Mouse (Mus musculus): ENCODE data around the gene Atp6v0a1.
"Not testable (repeated sequence)": the region's sequence is repeated elsewhere in the genome, so short reads cannot be mapped to it uniquely, and the experiment has no call there.

The Atp6v0a1 gene

DNA sequence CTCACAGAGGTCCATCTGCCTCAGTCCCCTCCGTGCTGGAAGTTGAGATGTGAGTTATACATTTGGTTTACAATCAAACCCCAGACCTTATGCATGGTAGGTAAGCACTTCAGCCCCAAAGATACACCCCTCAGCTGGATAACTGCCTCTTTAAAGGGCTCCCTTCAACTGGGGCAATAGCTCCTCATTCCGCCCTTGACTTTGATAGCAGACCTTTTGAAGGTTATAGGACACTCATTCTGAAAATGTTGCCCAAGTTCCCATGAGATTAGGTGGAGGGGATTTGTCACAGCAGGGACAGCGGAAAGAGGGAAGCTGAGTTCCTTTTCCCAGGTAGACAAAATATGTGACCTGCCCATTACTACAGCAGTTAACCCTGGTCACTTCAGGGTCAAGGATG, 28.0 kb upstream of the Atp6v0a1 start:
- DNase-seq (ENCODE audit: low read depth, low spot score): no peak

GRCm38 (mm10) chr11:100982087-100982486, 27.2 kb upstream of the Atp6v0a1 start:
- DNase-seq (ENCODE audit: low read depth, low spot score): no peak

GRCm38 (mm10) chr11:100983125-100983777, 26.0 kb upstream of the Atp6v0a1 start:
- DNase-seq (ENCODE audit: low read depth, low spot score): peak; percentile 72

DNA sequence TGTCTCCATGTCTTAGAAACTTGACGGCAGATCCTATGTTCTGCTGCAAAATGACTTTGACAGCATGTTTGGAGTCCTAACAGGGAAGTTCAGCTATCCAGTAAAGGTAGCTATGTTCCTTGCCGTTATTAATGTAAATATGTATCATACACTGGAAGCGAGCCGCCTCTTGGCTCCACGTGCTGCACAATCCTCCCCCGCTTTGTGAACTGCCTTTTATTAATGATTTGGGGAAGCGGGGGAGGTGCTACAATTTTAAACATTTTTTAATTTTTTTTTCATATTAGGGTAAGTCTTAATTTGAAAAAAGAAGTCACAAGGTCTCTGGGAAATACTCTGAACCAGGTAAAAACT, 25.5 kb upstream of the Atp6v0a1 start:
- no peak for DNase-seq (ENCODE audit: low read depth, low spot score)

- DNase-seq (ENCODE audit: low read depth, low spot score): no peak
Measured at GRCm38 (mm10) chr11:100985607-100986006, 23.6 kb upstream of the Atp6v0a1 start.

DNA sequence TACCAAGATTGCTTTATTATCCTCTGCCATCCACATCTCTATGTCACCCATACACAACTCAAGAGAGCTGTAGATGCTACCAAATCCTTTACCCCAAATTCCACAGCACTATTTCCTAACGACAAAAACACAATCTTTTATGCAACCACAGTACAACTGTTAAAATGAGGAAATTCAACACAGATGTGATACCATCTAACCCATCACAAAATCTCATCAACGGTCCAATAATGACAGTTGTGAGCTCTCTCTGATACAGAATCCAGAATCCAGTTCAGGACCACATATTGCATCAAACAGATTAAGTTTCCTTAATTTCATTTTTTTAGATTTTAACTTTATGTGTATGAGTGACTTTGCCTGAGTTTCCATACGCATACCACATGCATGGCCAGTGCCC, 20.6 kb upstream of the Atp6v0a1 start:
- no peak for DNase-seq (ENCODE audit: low read depth, low spot score)

DNA sequence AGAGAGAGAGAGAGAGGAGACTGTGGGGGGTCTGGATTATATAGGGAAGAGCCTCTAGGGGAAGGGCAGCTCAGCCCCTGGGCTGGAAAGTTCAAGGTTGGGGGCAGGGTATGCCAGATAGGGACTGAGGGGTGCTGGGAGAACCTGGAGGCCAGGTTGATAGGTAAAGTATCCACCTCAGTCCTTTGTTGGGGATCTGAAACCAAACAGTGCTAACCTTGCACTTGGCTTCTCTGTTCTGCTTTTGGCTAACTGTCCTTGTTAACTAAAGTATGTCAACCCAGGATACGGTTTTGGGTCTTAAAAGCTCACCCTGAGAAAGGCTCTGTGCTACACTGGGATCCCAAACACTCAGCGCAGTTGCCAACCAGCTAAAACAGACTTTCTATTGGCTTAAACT, 19.6 kb upstream of the Atp6v0a1 start:
- DNase-seq (ENCODE audit: low read depth, low spot score): no peak

- DNase-seq (ENCODE audit: low read depth, low spot score): no peak
Measured at GRCm38 (mm10) chr11:100991027-100991534, 18.2 kb upstream of the Atp6v0a1 start.

DNA sequence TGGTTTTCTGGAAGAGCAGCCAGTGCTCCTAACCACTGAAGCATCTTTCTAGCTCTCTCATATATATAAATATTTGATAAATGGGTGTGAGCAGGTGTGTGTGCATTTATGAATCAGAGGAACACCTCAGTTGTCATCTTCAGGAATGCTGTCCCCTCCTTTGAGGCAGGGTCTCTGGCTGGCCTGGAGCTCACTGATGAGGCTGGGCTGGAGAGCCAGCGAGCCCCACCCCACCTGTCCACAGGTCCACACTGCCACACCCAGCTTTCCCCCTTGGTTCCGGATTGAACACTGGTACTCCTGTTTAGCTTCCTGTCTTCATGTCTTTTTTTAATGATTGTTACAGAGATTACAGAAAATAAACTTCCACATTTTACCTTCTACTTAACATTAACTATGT, 15.8 kb upstream of the Atp6v0a1 start:
- DNase-seq (ENCODE audit: low read depth, low spot score): no peak

DNA sequence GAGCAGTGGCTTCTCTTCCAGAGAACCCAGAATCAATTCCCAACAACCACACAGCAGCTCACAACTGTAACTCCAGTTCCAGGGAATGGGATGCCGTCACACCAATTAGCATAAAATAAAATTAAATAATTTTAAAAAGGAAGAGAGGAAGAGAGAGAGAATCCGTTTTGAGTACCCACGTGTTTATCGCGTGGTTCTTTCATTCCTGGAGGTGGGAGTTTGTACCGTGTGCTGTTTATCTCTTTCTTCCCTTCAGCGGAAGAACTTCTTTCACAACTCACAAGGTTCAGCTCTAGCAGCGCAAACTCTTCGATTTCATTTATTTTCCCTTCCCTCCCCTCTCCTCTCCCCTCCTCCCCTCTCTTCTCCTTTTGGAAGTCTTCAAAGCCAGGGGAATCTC, 15.0 kb upstream of the Atp6v0a1 start:
- DNase-seq (ENCODE audit: low read depth, low spot score): no peak

DNA sequence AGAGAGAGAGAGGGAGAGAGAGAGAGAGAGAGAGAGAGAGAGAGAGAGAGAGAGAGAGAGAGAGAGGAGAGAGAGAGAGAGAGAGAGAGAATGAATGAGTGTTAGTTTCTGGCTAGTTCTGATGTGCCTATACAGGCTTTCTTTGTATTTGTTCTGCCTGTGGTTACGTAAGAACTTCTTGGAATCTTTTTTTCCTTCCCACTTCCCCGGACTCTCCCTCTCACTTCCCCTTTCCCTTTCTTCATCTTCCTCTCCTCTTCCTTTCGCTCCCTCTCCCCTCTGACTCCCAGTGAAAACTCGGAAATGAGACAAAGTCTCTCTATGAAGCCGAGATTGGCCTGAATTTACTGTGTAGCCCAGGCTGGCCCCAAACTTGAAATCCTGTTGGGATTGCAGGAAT, 14.6 kb upstream of the Atp6v0a1 start:
- no peak for DNase-seq (ENCODE audit: low read depth, low spot score)

DNA sequence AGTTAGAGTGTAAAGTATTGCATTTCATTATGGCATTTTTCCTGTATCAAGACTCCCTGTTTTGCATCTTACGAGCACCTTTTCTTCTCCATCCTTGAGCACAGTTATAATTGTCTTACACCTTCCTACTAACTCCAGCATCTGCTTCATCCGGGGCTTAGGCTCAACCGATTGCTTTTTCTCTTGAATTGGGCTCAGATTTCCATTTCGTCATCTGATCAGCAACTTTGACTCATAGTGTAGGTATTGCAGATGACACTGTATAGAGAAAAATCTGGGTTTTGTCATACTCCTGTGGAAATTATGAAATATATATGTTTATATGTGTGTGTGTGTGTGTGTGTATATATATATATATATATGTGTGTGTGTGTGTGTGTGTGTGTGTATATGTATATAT, 12.8 kb upstream of the Atp6v0a1 start:
- DNase-seq (ENCODE audit: low read depth, low spot score): no peak

DNA sequence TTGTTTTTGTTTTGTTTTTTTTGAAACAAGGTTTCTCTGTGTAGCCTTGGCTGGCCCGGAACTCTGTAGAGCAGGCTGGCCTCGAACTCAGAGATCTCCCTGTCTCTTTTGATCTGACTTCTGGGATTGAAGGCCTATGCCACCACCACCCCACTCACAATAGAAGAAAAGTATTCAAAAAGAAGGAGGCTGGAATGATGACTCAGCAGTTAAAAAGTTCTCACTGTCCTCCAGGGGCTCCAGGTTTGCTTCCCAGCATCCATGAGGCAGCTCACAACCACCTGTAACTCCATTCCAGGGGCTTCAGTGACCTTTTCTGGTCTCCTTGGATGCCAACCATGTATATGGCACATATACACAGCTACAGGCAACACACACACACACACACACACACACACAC, 10.4 kb upstream of the Atp6v0a1 start:
- DNase-seq (ENCODE audit: low read depth, low spot score): no peak

- no peak for DNase-seq (ENCODE audit: low read depth, low spot score)
Measured at GRCm38 (mm10) chr11:100999254-100999653, 10.0 kb upstream of the Atp6v0a1 start.

DNA sequence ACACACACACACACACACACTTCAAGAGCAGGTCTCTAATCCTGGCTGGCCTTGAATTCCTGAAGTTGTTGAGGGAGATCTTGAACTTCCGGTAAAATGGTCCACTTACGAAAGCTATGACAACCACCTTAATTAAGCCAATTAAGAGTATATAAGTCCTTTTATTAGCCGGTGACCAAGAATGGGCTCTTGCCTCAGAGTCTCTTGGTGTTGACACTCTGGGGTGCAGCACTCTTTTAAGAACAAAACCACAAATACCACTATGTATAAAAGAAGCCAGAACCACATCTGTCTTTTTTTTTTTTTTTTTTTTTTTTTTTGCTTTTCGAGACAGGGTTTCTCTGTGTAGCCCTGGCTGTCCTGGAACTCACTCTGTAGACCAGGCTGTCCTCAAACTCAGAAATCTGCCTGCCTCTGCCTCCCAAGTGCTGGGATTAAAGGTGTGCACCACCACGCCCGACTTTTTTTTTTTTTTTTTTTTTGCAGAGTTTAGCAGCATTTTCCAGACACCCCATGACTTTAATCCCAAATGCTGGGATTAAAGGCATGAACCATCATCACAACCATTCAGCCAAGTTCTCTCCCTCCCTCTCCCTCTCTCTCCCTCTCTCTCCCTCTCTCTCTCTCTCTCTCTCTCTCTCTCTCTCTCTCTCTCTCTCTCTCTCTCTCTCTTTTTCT, 7.2 kb upstream of the Atp6v0a1 start:
- DNase-seq (ENCODE audit: low read depth, low spot score): not testable (repeated sequence)

DNA sequence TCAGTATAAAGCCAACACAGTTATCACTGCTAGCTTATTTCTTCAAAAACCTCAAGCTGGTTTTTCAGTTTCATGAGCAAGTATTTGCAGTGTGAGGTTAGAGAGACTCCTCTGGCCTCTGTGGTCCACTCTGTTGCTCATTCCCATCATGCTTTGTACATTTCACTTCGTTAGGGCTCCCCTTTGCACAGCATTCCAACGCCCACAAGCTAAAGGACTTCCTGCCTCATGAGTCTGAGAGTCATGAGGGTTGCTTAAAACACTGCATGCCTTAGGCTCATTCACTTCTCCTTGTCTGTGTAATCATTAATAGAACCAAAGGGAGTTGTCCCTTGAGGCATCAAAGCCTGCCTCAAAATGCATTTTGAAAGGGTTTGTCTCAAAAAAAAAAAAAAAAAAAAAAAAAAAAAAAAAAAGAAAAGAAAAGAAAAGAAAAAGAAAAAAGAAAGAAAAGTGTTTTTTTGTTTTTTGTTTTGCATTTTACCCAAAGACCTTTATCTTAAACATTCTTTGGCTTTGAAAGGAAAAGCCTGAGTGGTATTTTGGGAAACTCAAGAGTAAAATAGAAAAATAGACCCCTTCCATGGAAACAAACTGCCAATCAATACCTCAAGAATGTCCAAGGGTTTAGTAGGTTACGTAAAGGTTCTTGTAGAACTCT, 6.1 kb upstream of the Atp6v0a1 start:
- DNase-seq (ENCODE audit: low read depth, low spot score): no peak

GRCm38 (mm10) chr11:101008206-101009045, 826 bp upstream of the Atp6v0a1 start:
- peak; percentile 74 for DNase-seq (ENCODE audit: low read depth, low spot score)

DNA sequence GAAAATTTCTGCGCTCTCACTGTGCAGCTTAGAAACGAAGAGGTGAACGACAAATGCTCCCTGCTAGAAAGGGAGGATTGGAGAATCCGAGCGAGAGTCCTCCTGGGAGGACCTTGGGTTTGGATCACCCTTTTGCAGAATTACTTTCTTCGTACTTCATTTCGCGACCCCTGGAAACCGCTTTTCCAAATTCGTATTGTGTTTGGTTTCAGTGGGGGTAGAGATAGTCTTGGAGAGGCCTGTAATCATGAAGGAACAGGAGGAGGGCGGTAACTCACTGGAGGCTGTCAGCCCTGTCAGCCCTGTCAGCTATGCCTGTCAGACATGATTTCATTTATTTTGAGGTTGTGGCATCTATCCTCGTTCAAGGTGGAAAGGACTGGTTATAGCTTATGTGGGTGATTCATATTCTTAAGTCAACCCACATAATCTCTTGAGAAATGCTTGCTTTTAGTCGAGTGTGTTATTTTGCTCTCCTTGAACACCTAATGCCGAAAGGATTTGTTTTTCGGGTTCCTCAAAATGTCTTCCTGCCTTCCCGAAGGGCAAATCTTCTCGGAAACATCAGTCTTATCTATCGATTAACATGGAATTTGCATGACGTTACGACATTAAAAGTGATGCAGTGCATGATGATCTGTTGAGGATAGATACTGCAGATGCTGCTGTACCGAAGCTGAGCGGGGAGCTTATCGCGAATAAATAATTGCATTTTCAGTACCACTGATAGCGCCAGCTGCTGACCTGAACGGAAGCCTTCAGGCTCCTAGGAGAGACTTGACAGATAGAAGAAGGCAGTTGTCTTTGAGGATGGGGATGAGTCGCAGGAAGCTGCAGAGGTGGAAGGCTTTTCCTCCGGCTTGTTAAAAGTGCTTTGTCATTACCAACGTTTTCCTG, 884 bp downstream of the Atp6v0a1 start:
- no peak for DNase-seq (ENCODE audit: low read depth, low spot score)

GRCm38 (mm10) chr11:101011641-101012040, 2.4 kb downstream of the Atp6v0a1 start:
- DNase-seq (ENCODE audit: low read depth, low spot score): no peak

GRCm38 (mm10) chr11:101023371-101023770, 14.1 kb downstream of the Atp6v0a1 start:
- peak; percentile 19 for DNase-seq (ENCODE audit: low read depth, low spot score)

DNA sequence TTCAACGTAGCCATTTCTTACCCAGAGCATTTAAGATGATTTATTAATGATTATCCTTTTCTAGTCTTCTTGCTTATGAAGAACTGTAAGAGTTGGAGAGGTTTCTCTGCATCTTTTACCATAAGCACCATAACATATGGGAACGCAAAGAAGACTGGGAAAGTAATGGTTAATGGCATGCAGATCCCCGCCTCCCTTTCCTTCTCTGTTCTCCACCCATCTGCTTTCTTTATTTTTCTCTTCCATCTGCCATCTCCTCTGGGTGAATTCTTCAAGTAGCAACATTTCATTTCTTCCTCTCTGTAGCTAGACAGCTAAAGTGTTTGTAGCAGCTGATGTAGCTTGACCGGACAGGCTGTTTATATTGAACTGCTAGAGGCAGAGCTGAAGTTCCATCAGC, 14.7 kb downstream of the Atp6v0a1 start:
- DNase-seq (ENCODE audit: low read depth, low spot score): no peak
